Mouse (Mus musculus): ENCODE data around the gene Gfi1b. TPM values are rescaled to one million over a fixed set of nuclear protein-coding genes. Genes with fewer than 3 reads are reported as not detected.

Gfi1b gene
- polyA plus RNA-seq, 1 experiment: 0.76 TPM

GRCm38 (mm10) chr2:28591479-28591878, 30.3 kb downstream of the Gfi1b start:
- Histone ChIP-seq H3K9me3 (replicated peaks; ENCODE audit: control insufficient read depth, insufficient read depth, low read length, poor library complexity, severe bottlenecking) (no peaks in the 10 kb centered on the region), H3K36me3 (ENCODE audit: control insufficient read depth, insufficient read depth, low read length, poor library complexity, severe bottlenecking) (no peaks in the 10 kb centered on the region), H3K4me3 (ENCODE audit: low read depth, low read length) (no peak overlapping the region), H3K27ac (ENCODE audit: insufficient read depth, low read length) (no peak overlapping the region), H3K27me3 (ENCODE audit: control insufficient read depth, insufficient read depth, low read length, poor library complexity, severe bottlenecking) (no peaks in the 10 kb centered on the region), H3K4me1 (ENCODE audit: control insufficient read depth, insufficient read depth, low read length) (no peaks in the 10 kb centered on the region), H3K9ac (ENCODE audit: low read depth, poor library complexity, severe bottlenecking) (no peak overlapping the region)
- no peak for TF ChIP-seq CTCF (IDR thresholded peaks at IDR 0.05; ENCODE audit: low read depth, low read length)
- TF ChIP-seq EP300 (IDR thresholded peaks at IDR 0.05; ENCODE audit: insufficient read depth, low read depth, low read length): no peak
- no peak for TF ChIP-seq POLR2A (IDR thresholded peaks at IDR 0.05; ENCODE audit: insufficient read depth, low read length)

- Histone ChIP-seq H3K4me1 (ENCODE audit: control insufficient read depth, insufficient read depth, low read length) (no peaks in the 10 kb centered on the region), H3K27ac (ENCODE audit: insufficient read depth, low read length) (no peak overlapping the region), H3K9me3 (replicated peaks; ENCODE audit: control insufficient read depth, insufficient read depth, low read length, poor library complexity, severe bottlenecking) (no peaks in the 10 kb centered on the region), H3K27me3 (ENCODE audit: control insufficient read depth, insufficient read depth, low read length, poor library complexity, severe bottlenecking) (no peaks in the 10 kb centered on the region), H3K36me3 (ENCODE audit: control insufficient read depth, insufficient read depth, low read length, poor library complexity, severe bottlenecking) (no peaks in the 10 kb centered on the region), H3K9ac (ENCODE audit: low read depth, poor library complexity, severe bottlenecking) (no peak overlapping the region), H3K4me3 (ENCODE audit: low read depth, low read length) (no peak overlapping the region)
- TF ChIP-seq EP300 (IDR thresholded peaks at IDR 0.05; ENCODE audit: insufficient read depth, low read depth, low read length): no peak
- no peak for TF ChIP-seq CTCF (IDR thresholded peaks at IDR 0.05; ENCODE audit: low read depth, low read length)
- no peak for TF ChIP-seq POLR2A (IDR thresholded peaks at IDR 0.05; ENCODE audit: insufficient read depth, low read length)
Measured at GRCm38 (mm10) chr2:28588574-28588973, 33.2 kb downstream of the Gfi1b start.

GRCm38 (mm10) chr2:28585730-28586129, 36.1 kb downstream of the Gfi1b start:
- no peak overlapping the region for H3K9ac ChIP-seq (ENCODE audit: low read depth, poor library complexity, severe bottlenecking)
- no peaks in the 10 kb centered on the region for H3K4me1 ChIP-seq (ENCODE audit: control insufficient read depth, insufficient read depth, low read length)
- no peaks in the 10 kb centered on the region for H3K27me3 ChIP-seq (ENCODE audit: control insufficient read depth, insufficient read depth, low read length, poor library complexity, severe bottlenecking)
- no peak overlapping the region for H3K27ac ChIP-seq (ENCODE audit: insufficient read depth, low read length)
- H3K36me3 ChIP-seq (ENCODE audit: control insufficient read depth, insufficient read depth, low read length, poor library complexity, severe bottlenecking): no peaks in the 10 kb centered on the region
- H3K9me3 ChIP-seq (replicated peaks; ENCODE audit: control insufficient read depth, insufficient read depth, low read length, poor library complexity, severe bottlenecking): no peaks in the 10 kb centered on the region
- H3K4me3 ChIP-seq (ENCODE audit: low read depth, low read length): no peak overlapping the region
- TF ChIP-seq CTCF (IDR thresholded peaks at IDR 0.05; ENCODE audit: low read depth, low read length) (no peak), POLR2A (IDR thresholded peaks at IDR 0.05; ENCODE audit: insufficient read depth, low read length) (no peak), EP300 (IDR thresholded peaks at IDR 0.05; ENCODE audit: insufficient read depth, low read depth, low read length) (no peak)

GRCm38 (mm10) chr2:28585043-28585571, 36.7 kb downstream of the Gfi1b start:
- no peak for TF ChIP-seq POLR2A (IDR thresholded peaks at IDR 0.05; ENCODE audit: insufficient read depth, low read length)
- peak; percentile 100 for TF ChIP-seq CTCF (IDR thresholded peaks at IDR 0.05; ENCODE audit: low read depth, low read length)
- 0 out of 2 replicates have a peak, but pooled peaks have one; percentile 56 for TF ChIP-seq EP300 (IDR thresholded peaks at IDR 0.05; ENCODE audit: insufficient read depth, low read depth, low read length)
- H3K4me3 ChIP-seq (ENCODE audit: low read depth, low read length): no peak overlapping the region

GRCm38 (mm10) chr2:28583651-28584050, 38.1 kb downstream of the Gfi1b start, which contains the start of gene Gtf3c5:
Gtf3c5 (minus strand) TSS chr2:28583751.
- Histone ChIP-seq H3K4me1 (ENCODE audit: control insufficient read depth, insufficient read depth, low read length) (no peaks in the 10 kb centered on the region), H3K9ac (ENCODE audit: low read depth, poor library complexity, severe bottlenecking) (peak within 1 kb of the TSS; percentile 40), H3K4me3 (ENCODE audit: low read depth, low read length) (peak within 1 kb of the TSS; percentile 70), H3K9me3 (replicated peaks; ENCODE audit: control insufficient read depth, insufficient read depth, low read length, poor library complexity, severe bottlenecking) (no peaks in the 10 kb centered on the region), H3K27me3 (ENCODE audit: control insufficient read depth, insufficient read depth, low read length, poor library complexity, severe bottlenecking) (no peaks in the 10 kb centered on the region), H3K36me3 (ENCODE audit: control insufficient read depth, insufficient read depth, low read length, poor library complexity, severe bottlenecking) (0 out of 2 replicates have a peak, but pooled peaks cover 3% of the 10 kb centered on the region), H3K27ac (ENCODE audit: insufficient read depth, low read length) (peak within 1 kb of the TSS; percentile 39; the same call in 1 of the 2 replicates)
- TF ChIP-seq POLR2A (IDR thresholded peaks at IDR 0.05; ENCODE audit: insufficient read depth, low read length): no peak
- no peak for TF ChIP-seq CTCF (IDR thresholded peaks at IDR 0.05; ENCODE audit: low read depth, low read length)
- no peak for TF ChIP-seq EP300 (IDR thresholded peaks at IDR 0.05; ENCODE audit: insufficient read depth, low read depth, low read length)

More at GRCm38 (mm10) chr2:28585043-28585571, 36.7 kb downstream of the Gfi1b start:
- Histone ChIP-seq H3K27ac (ENCODE audit: insufficient read depth, low read length) (no peak overlapping the region), H3K27me3 (ENCODE audit: control insufficient read depth, insufficient read depth, low read length, poor library complexity, severe bottlenecking) (no peaks in the 10 kb centered on the region), H3K36me3 (ENCODE audit: control insufficient read depth, insufficient read depth, low read length, poor library complexity, severe bottlenecking) (no peaks in the 10 kb centered on the region), H3K9ac (ENCODE audit: low read depth, poor library complexity, severe bottlenecking) (no peak overlapping the region), H3K9me3 (replicated peaks; ENCODE audit: control insufficient read depth, insufficient read depth, low read length, poor library complexity, severe bottlenecking) (no peaks in the 10 kb centered on the region), H3K4me1 (ENCODE audit: control insufficient read depth, insufficient read depth, low read length) (no peaks in the 10 kb centered on the region)

- Histone ChIP-seq H3K9me3 (replicated peaks; ENCODE audit: control insufficient read depth, insufficient read depth, low read length, poor library complexity, severe bottlenecking) (no peaks in the 10 kb centered on the region), H3K9ac (ENCODE audit: low read depth, poor library complexity, severe bottlenecking) (peak overlapping the region; percentile 40), H3K36me3 (ENCODE audit: control insufficient read depth, insufficient read depth, low read length, poor library complexity, severe bottlenecking) (0 out of 2 replicates have a peak, but pooled peaks cover 3% of the 10 kb centered on the region), H3K4me1 (ENCODE audit: control insufficient read depth, insufficient read depth, low read length) (no peaks in the 10 kb centered on the region), H3K27me3 (ENCODE audit: control insufficient read depth, insufficient read depth, low read length, poor library complexity, severe bottlenecking) (no peaks in the 10 kb centered on the region), H3K4me3 (ENCODE audit: low read depth, low read length) (peak overlapping the region; percentile 70), H3K27ac (ENCODE audit: insufficient read depth, low read length) (peak overlapping the region; percentile 39; the same call in 1 of the 2 replicates)
- TF ChIP-seq POLR2A (IDR thresholded peaks at IDR 0.05; ENCODE audit: insufficient read depth, low read length): no peak
- TF ChIP-seq EP300 (IDR thresholded peaks at IDR 0.05; ENCODE audit: insufficient read depth, low read depth, low read length): no peak
- no peak for TF ChIP-seq CTCF (IDR thresholded peaks at IDR 0.05; ENCODE audit: low read depth, low read length)
Measured at GRCm38 (mm10) chr2:28582647-28583353, 39.0 kb downstream of the Gfi1b start.

All from ES-Bruce4 (cell line).